8 mouse cellular contexts compared by ENCODE assay signal in the genomic region with DNA sequence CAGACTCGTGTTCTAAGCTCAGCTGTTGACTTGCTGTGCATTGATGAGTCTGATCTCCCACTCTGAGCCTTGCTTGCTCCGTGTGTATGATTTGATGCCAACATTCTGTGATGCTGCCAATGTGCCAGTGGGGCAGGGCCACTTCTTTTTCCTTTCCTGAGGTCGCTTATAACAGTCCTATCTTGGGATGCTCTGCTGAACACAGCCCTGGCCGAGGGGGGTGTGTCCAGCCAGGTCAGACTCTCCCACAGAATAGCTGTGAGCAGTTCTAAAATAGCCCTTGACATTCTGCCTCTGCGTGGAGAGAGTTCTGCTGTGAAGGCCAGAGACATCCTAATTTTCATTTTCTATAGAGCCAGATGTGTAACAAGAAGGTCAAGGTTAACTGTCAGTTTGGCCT. TPM values are rescaled to one million over a fixed set of nuclear protein-coding genes. Genes with fewer than 3 reads are reported as not detected.
DNase-seq lines count a peak whose midpoint lies in the region; ATAC-seq lines count a peak whose summit lies in the region.

No protein-coding gene starts in this region.

- H3K27ac ChIP-seq in heart, embryonic 11.5 days (ENCODE audit: low read depth, low read length) = no peak overlapping the region
- no peak overlapping the region for H3K27ac ChIP-seq in forebrain, embryonic 15.5 days (replicated peaks)
- peak overlapping the region; percentile 54; the same call in 1 of the 2 replicates for H3K27ac ChIP-seq in liver, embryonic 15.5 days (replicated peaks)

- no peak for ATAC-seq in heart, embryonic 11.5 days (replicated peaks; ENCODE audit: insufficient number of reproducible peaks, low FRiP score, low TSS enrichment)
- no peak for ATAC-seq in forebrain, embryonic 15.5 days (replicated peaks)
- ATAC-seq in liver, embryonic 15.5 days (ENCODE audit: insufficient read depth) = no peak
- ATAC-seq in megakaryocyte, adult 5-6 weeks (ENCODE audit: poor library complexity, severe bottlenecking) = no peak

- intact Hi-C loops in left cerebral cortex, postnatal 36 days (cut with DNase I) = loop anchor here (5.0 kb wide), 1 partner anchor 35 kb away; no protein-coding TSS in a partner anchor

- H3K4me3 ChIP-seq in heart, embryonic 11.5 days (ENCODE audit: low read depth, low read length) = peak overlapping the region; percentile 76; the same call in 1 of the 2 replicates
- no peak overlapping the region for H3K4me3 ChIP-seq in forebrain, embryonic 15.5 days
- peak overlapping the region; percentile 85 for H3K4me3 ChIP-seq in liver, embryonic 15.5 days (replicated peaks)

- H3K27me3 ChIP-seq in heart, embryonic 11.5 days (ENCODE audit: control insufficient read depth, insufficient read depth, low read length) = no peaks in the 10 kb centered on the region
- no peaks in the 10 kb centered on the region for H3K27me3 ChIP-seq in forebrain, embryonic 15.5 days
- H3K27me3 ChIP-seq in liver, embryonic 15.5 days = peaks cover 5% of the 10 kb centered on the region

- no peaks in the 10 kb centered on the region for H3K36me3 ChIP-seq in heart, embryonic 11.5 days (ENCODE audit: control insufficient read depth, insufficient read depth, low read length)
- H3K36me3 ChIP-seq in forebrain, embryonic 15.5 days = no peaks in the 10 kb centered on the region
- H3K36me3 ChIP-seq in liver, embryonic 15.5 days (replicated peaks) = peaks cover 26% of the 10 kb centered on the region

- 56% methylated on average over 5 of the region's 5 CpGs for WGBS in heart, embryonic 11.5 days (ENCODE audit: insufficient replicate concordance)
- 60% methylated on average over 5 of the region's 5 CpGs for WGBS in forebrain, embryonic 15.5 days
- 62% methylated on average over 5 of the region's 5 CpGs for WGBS in liver, embryonic 15.5 days (ENCODE audit: insufficient replicate concordance)

- DNase-seq in heart, adult 9 months (ENCODE audit: low spot score in 2 of 2) = no peak
- DNase-seq in adrenal gland, postnatal 36 days = peak; percentile 59 to 62
- DNase-seq in right cerebral cortex, postnatal 4 days = no peak
- DNase-seq in left cerebral cortex, postnatal 36 days (ENCODE audit: low spot score in 2 of 2) = no peak

- H3K9me3 ChIP-seq in heart, embryonic 11.5 days (replicated peaks; ENCODE audit: control insufficient read depth, low read length) = no peaks in the 10 kb centered on the region
- H3K9me3 ChIP-seq in forebrain, embryonic 15.5 days = no peaks in the 10 kb centered on the region
- no peaks in the 10 kb centered on the region for H3K9me3 ChIP-seq in liver, embryonic 15.5 days (replicated peaks)

- H3K9ac ChIP-seq in heart, embryonic 11.5 days (ENCODE audit: low read depth, low read length) = no peak overlapping the region
- no peak overlapping the region for H3K9ac ChIP-seq in forebrain, embryonic 15.5 days (replicated peaks)
- H3K9ac ChIP-seq in liver, embryonic 15.5 days = peak overlapping the region; percentile 93

- peak overlapping the region; percentile 34 for H3K4me2 ChIP-seq in heart, embryonic 11.5 days
- H3K4me2 ChIP-seq in forebrain, embryonic 15.5 days (replicated peaks) = 0 out of 2 replicates have a peak overlapping the region, but pooled peaks have one; percentile 84
- peak overlapping the region; percentile 98 for H3K4me2 ChIP-seq in liver, embryonic 15.5 days

- H3K4me1 ChIP-seq in heart, embryonic 11.5 days (ENCODE audit: control insufficient read depth, insufficient read depth, low read length) = peaks cover 31% of the 10 kb centered on the region
- peaks cover 41% of the 10 kb centered on the region for H3K4me1 ChIP-seq in forebrain, embryonic 15.5 days
- peaks cover 79% of the 10 kb centered on the region for H3K4me1 ChIP-seq in liver, embryonic 15.5 days (replicated peaks)

RNA-seq across cellular contexts. Expression of a gene that starts 2.2 kb away (rescaled TPM):
- polyA plus RNA-seq in heart, embryonic 11.5 days (2014; fragmentation: Nextera tagmentation; extraction: Ambion mirVana) = 7.1 and 10.6 TPM in 2 replicates
- total RNA-seq in adrenal gland, postnatal 36 days (2021) = 10 to 100 TPM; 47.0 to 51.6 TPM
- 14.3 and 15.3 TPM in 2 replicates for polyA plus RNA-seq in forebrain, embryonic 15.5 days (2015; fragmentation: Nextera tagmentation; extraction: Ambion mirVana)
- polyA plus RNA-seq in liver, embryonic 15.5 days (2015; fragmentation: Nextera tagmentation; extraction: Ambion mirVana) = 27.1 and 30.9 TPM in 2 replicates
- 14.6 and 16.6 TPM in 2 replicates for total RNA-seq in megakaryocyte, adult 5-6 weeks (2015)
- total RNA-seq in megakaryocyte, adult 5-6 weeks (2017) = 22.2 and 28.7 TPM in 2 replicates
- 1 to 10 TPM; 6.3 to 8.1 TPM for total RNA-seq in left cerebral cortex, postnatal 36 days (2021)

Comparison
In these comparisons a context has a peak if more than half of its experiments do, and no peak if none do; other contexts are left out.
1. H3K4me2 ChIP-seq: peak in every context shown above with its lines; median percentile 98 in liver, embryonic 15.5 days; 84 in forebrain, embryonic 15.5 days; 34 in heart, embryonic 11.5 days.
2. DNase-seq: peak in adrenal gland, postnatal 36 days (2 of 2); none in heart, adult 9 months (0 of 2), right cerebral cortex, postnatal 4 days (single experiment) and left cerebral cortex, postnatal 36 days (0 of 2).